Mouse (Mus musculus) mammary gland, adult 2 months (tissue): ENCODE data around the gene Shisal1. TPM values are rescaled to one million over a fixed set of nuclear protein-coding genes. Genes with fewer than 3 reads are reported as not detected.

Source experiments
- polyA plus RNA-seq: library from polyadenylated mRNA; depleted of rRNA; stranded (reverse); fragments of >200 nt; gene quantifications from 2 replicates; pipeline ENCODE4 v1.2.3, GENCODE M21; 2012; ENCODE audit warnings: low replicate concordance; rRNA removed

Shisal1 gene
- polyA plus RNA-seq, result 0.43 and 0.53 TPM in 2 replicates

GRCm38 (mm10) chr15:84446997-84447396 lies at the start of gene Shisal1:
Gene Shisal1, minus strand, starts transcription at chr15:84447097.

Other genes starting within 250 kb of the Shisal1 start
- gene Parvb, start 215.1 kb downstream of the Shisal1 start, polyA plus RNA-seq, result 8.7 and 12.6 TPM in 2 replicates
- gene Parvg, start 123.1 kb downstream of the Shisal1 start, polyA plus RNA-seq, result 23.3 and 24.2 TPM in 2 replicates
- gene Rtl6, start 110.7 kb upstream of the Shisal1 start, polyA plus RNA-seq, result 7.1 and 8.9 TPM in 2 replicates
- gene Prr5, start 222.5 kb upstream of the Shisal1 start, polyA plus RNA-seq, result 39.3 and 65.8 TPM in 2 replicates